Mouse (Mus musculus): Measurements from ENCODE around the gene Sema4a. TPM values are rescaled to one million over a fixed set of nuclear protein-coding genes. Genes with fewer than 3 reads are reported as not detected.
"Not testable (repeated sequence)": the region's sequence is repeated elsewhere in the genome, so short reads cannot be mapped to it uniquely, and the experiment has no call there.

The Sema4a gene
- total RNA-seq, 2 experiments from 2014 or later: 51.3 to 57.7 TPM

DNA sequence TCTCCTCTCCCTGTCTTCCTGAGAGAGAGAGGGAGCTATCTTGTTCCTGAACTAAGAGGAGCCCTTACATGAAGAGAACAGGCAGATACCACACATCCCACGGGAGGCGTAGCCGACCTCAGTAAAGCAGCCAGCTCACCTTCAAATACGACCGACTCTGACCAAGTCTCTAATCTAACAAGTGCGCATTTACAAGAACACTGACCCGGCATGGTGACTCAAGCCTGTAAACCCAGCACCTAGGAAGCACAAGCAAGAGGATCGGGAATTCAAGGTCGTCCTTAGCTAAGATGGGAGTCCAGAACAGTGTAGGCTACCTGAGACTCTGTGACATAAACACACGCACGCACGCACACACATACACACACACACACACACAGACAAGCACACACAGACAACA lies 18.5 kb downstream of the Sema4a start:
- intact Hi-C loops (cut with DNase I): no loop called here
- no peak for DNase-seq (ENCODE audit: low spot score in 2 of 2)

DNA sequence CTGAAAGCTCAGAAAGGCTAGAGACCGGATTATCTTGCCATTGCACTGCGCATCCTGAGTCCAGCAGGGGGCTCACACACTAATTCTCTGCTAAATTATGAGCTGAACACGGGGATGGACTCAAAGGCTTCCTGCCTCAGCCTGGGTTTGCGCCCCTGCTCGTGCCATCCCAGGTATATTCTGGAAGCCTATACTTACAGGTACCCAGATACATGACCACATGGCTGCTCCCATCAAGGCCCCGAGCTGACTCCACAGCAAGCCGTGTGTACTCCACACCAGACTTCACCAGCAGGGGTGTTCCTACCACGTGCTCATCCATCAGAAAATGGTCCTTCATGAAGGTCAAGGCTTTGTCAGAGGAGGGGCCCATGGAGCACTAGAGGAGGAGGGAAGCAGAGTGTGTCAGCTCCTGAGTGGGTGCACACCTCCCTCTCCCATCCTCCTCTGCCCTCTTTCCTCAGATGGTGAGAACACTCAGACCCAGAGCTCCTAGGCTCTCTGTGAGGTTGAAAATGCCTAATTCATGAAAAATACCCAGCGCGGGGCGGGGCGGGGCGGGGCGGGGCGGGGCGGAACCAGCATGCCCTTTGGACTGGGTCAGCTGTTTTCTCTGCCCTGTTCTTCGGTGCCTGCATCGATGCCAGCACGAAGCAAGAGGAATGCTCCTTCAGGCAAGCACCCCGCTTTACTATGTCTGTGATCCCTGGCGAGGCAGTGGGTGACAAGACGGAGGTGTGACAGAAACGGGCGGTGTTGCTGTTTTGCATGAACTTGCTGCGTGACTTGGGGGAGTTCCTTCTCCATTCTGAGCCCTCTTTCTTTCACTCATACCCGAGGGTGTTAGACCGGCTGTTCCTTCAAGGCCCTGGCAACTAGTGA lies 20.2 kb downstream of the Sema4a start:
- peak in 1 of 2 experiments; percentile 53 for DNase-seq (ENCODE audit: low spot score in 2 of 2)
- intact Hi-C loops (cut with DNase I): no loop called here

DNA sequence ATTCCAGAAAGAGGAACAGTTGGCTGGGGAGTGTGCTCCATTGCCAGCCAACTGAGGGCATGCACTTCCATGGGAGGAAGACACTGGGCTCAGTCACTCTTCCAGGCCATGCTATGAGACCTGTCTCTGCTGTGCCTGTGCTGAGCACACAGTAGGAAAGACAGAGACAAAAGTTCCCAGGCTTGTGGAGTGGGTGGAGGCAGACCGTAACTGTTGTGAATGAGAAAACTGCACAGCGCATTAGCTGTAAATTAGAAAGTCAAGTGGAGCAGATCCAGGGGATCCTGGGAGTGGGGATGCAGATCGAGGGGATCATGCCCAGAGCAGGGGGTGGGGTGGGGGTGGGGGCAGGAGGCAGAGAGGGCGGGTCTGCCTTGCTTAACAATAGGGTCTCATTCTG lies 21.4 kb downstream of the Sema4a start:
- DNase-seq (ENCODE audit: low spot score in 2 of 2): no peak
- intact Hi-C loops (cut with DNase I): no loop called here

DNA sequence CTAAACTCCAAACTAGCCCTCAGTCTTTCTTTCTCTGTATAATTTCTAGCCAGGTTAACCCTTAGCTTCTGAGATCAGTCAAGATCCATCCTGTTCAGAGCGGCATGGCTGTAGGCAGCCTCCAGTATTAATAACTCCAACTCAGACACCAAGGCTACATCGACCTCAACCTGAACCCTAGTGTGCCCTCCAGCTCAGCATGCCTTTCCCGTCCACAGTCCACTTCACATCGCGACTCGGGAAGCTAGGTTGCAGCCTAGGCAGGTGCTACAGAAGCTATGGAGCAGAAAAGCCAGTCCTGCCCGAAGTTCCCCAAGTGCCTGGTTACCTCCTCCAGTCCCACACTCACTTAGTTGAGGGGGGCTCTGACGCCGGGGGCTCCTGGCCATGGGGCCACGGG lies 23.5 kb downstream of the Sema4a start:
- DNase-seq (ENCODE audit: low spot score in 2 of 2): no peak
- intact Hi-C loops (cut with DNase I): no loop called here

DNA sequence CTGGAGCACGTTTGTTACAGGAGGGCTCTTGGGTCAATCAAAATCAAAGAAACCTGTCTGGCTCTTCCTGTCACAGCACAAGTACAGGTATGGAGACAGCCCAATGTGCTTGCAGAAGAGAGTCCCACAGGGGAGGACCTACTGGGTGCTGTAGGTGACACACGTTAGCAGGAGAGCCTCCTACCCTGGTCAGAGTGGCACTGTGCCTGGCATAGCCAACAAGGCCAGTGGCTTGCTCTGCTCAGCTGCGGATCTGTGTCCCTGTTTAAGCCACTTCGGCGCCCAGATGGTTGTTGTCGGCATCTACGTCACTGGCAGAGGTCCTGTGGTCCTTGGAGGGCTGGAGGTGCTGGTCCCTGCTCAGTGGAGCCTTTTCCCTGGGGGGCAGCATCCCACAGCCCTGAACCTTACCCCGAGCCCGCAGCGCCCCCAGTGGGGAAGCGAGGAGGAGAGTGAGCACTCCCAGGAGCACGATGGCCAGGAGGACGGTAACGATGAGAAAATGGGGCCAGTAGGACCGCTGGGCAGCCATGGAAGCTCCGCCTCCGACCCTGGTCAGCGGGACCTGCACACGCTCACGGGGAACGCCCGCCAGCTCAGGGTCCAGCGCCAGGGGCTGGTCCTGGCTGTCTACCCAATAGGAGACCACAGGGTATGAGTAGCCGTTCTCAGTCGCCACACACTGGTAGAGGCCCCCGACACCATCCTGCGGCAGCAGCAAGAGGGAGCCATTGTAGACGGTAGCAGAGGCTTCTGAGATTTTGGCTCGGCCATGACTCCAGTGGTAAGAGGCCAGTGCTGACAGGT lies 24.4 kb downstream of the Sema4a start:
- DNase-seq (ENCODE audit: low spot score in 2 of 2): peak in 1 of 2 experiments; percentile 68
- intact Hi-C loops (cut with DNase I): no loop called here

- intact Hi-C loops (cut with DNase I): no loop called here
- peak; percentile 83 to 92 for DNase-seq (ENCODE audit: low spot score in 2 of 2)
Observed at GRCm38 (mm10) chr3:88435515-88435914, 25.5 kb downstream of the Sema4a start.

GRCm38 (mm10) chr3:88428639-88429038 lies 32.3 kb downstream of the Sema4a start:
- DNase-seq (ENCODE audit: low spot score in 2 of 2); intact Hi-C loops (cut with DNase I): not testable (repeated sequence)

DNA sequence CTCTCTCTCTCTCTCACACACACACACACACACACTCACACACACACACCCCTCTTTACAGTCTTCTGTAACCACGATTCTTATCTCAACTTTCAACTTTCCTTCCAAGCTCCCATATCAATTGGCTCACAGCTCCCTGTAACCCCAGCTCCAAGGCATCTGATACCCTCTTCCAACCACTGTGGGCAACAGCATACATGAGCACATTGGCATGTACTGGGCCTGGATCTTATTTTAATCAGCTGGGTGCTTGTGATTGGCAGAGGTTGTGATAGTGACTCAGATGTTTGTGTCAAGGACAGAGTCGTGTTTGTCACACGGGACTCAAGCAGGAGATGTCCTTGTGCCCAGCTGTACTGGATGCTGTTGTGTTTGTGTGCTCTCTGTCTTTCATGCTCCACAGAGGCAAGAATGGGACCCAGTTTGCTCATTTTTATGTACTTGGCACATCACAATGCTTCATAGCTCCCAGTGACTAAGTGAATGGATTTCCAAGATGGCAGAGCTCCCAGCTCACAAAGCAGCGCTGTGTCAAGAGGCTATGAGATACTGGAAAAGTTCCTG lies 33.6 kb downstream of the Sema4a start:
- intact Hi-C loops (cut with DNase I): no loop called here
- DNase-seq (ENCODE audit: low spot score in 2 of 2): no peak

GRCm38 (mm10) chr3:88425708-88426420 lies 35.1 kb downstream of the Sema4a start:
- intact Hi-C loops (cut with DNase I): no loop called here

DNA sequence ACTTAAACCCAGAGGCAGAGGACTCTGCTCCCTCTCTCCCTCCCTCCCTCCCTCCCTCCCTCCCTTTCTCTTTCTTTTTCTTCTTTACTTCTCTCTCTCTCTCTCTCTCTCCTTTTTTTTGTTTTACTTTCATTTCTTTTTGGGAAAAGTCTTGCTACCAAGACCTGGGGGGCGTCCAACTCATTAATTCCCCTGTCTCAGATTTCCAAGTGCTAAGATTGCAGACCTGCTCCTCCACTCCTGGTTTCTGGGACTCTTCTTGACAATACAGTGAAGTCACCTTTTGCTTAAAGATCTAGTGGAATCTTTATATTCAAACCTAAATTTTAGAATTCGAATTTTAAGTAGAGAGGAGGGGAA lies 35.7 kb downstream of the Sema4a start:
- intact Hi-C loops (cut with DNase I): no loop called here
- no peak for DNase-seq (ENCODE audit: low spot score in 2 of 2)

More at GRCm38 (mm10) chr3:88425708-88426420, 35.1 kb downstream of the Sema4a start:
- DNase-seq (ENCODE audit: low spot score in 2 of 2): no peak

DNA sequence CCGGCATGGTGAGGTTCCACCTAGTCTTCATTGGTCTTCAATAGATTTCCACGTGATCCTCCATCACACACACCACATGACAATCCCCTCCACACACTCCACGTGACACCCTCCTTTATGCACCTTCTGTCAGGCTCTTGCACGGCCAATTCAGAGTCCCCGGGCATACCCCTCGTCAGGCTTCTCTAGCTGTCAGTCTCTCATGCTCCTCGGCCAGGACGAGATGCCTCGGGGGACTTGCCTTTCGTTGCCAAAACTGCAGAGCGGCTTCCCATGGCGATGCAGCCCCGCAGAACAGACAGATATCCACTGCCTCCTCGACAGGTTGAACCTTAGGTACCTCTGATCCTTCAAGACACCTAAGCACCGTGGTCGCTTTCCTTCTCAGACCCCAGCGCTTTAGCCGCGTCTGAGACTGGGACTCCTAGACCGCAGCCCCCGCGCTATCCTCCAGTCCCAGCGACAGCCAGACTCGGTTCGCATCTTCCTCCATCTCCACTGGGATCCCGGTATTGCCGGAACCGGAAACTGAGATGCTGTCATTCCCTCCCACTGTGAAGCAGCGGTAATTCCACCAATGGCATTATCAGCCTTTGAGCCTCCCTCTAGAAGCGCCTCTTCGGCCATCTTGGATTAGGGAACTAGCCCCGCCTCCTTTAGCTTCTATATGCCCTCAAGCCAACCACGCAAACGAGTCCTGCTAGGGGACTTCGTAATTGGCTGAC lies 36.2 kb downstream of the Sema4a start, which contains the start of gene Slc25a44:
TSS of gene Slc25a44 (minus strand) at position 535 of the 725 bp plus-strand sequence.
- intact Hi-C loops (cut with DNase I): no loop called here
- DNase-seq (ENCODE audit: low spot score in 2 of 2): peak; percentile 94 to 98

GRCm38 (mm10) chr3:88422020-88422720 lies 38.8 kb downstream of the Sema4a start:
- intact Hi-C loops (cut with DNase I): no loop called here
- DNase-seq (ENCODE audit: low spot score in 2 of 2): peak in 1 of 2 experiments; percentile 75

- intact Hi-C loops (cut with DNase I): no loop called here
- DNase-seq (ENCODE audit: low spot score in 2 of 2): no peak
Observed at GRCm38 (mm10) chr3:88420771-88421170, 40.2 kb downstream of the Sema4a start.

GRCm38 (mm10) chr3:88418016-88418415 lies 43.0 kb downstream of the Sema4a start:
- intact Hi-C loops (cut with DNase I): no loop called here
- DNase-seq (ENCODE audit: low spot score in 2 of 2): no peak

DNA sequence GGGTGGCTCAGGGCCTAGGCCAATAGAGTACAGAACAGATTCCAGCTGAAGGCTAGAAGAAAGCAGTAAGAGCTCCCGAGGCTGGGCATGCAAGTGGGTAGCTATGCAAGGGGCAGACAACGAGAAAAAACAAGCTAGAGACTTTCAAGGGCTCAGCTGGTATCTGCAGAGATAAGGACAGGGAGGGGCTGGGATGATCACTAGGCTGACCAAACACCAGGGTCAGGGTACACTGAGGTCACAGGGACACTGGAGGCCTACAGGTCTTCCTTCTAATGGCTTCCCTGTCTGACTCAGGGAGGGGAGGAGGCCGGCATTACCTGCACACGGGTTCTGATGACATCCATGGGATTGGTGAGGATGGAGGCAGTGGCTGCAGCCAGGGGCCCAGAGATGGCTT lies 45.3 kb downstream of the Sema4a start:
- DNase-seq (ENCODE audit: low spot score in 2 of 2): no peak
- intact Hi-C loops (cut with DNase I): no loop called here

GRCm38 (mm10) chr3:88412636-88413035 lies 48.3 kb downstream of the Sema4a start:
- intact Hi-C loops (cut with DNase I): no loop called here
- no peak for DNase-seq (ENCODE audit: low spot score in 2 of 2)

- DNase-seq (ENCODE audit: low spot score in 2 of 2): no peak
- intact Hi-C loops (cut with DNase I): no loop called here
Observed at GRCm38 (mm10) chr3:88411681-88412080, 49.3 kb downstream of the Sema4a start.

GRCm38 (mm10) chr3:88410645-88411031 lies 50.3 kb downstream of the Sema4a start:
- intact Hi-C loops (cut with DNase I): no loop called here

More at GRCm38 (mm10) chr3:88410645-88411031, 50.3 kb downstream of the Sema4a start:
- DNase-seq (ENCODE audit: low spot score in 2 of 2): no peak
